Mouse (Mus musculus) heart, embryonic 15.5 days (tissue): Measurements from ENCODE around the gene Eepd1. TPM values are rescaled to one million over a fixed set of nuclear protein-coding genes. Genes with fewer than 3 reads are reported as not detected.

Experiments used
- ATAC-seq: fragments of 200-750 bp; cut with Nextera tagmentation; replicated peaks from 2 replicates; pipeline ENCODE4 v1.8.0; 2017; ENCODE audit warnings: low read depth, moderate TSS enrichment; ENCODE audit not compliant: insufficient number of reproducible peaks, insufficient read depth, low FRiP score
- H3K27ac ChIP-seq: fragments of 300-500 bp; sonication (generic); 2 replicates; pipeline ENCODE4 v1.5.1; 2015; ENCODE audit warnings: mild to moderate bottlenecking, inconsistent platforms
- H3K27me3 ChIP-seq: fragments of 300-500 bp; sonication (generic); 2 replicates; pipeline ENCODE4 v1.6.1; 2015; ENCODE audit warnings: inconsistent platforms
- H3K36me3 ChIP-seq: fragments of 300-500 bp; sonication (generic); 2 replicates; pipeline ENCODE4 v1.6.1; 2015; ENCODE audit warnings: mild to moderate bottlenecking, inconsistent platforms
- H3K4me1 ChIP-seq: fragments of 300-500 bp; sonication (generic); replicated peaks from 2 replicates; pipeline ENCODE4 v1.6.1; 2015; ENCODE audit warnings: inconsistent platforms
- H3K4me2 ChIP-seq: fragments of 300-500 bp; sonication (generic); 2 replicates; pipeline ENCODE4 v1.6.1; 2015; ENCODE audit warnings: inconsistent platforms, mild to moderate bottlenecking, moderate library complexity
- H3K4me3 ChIP-seq: fragments of 300-500 bp; sonication (generic); 2 replicates; pipeline ENCODE4 v1.5.1; 2015; ENCODE audit warnings: mild to moderate bottlenecking, inconsistent platforms
- H3K9ac ChIP-seq: fragments of 300-500 bp; sonication (generic); 2 replicates; pipeline ENCODE4 v1.6.1; 2015; ENCODE audit warnings: mild to moderate bottlenecking, inconsistent platforms
- H3K9me3 ChIP-seq: fragments of 300-500 bp; sonication (generic); replicated peaks from 2 replicates; pipeline ENCODE4 v1.6.1; 2016; ENCODE audit warnings: inconsistent platforms
- whole genome bisulfite sequencing: fragments of 180-500 bp; shearing (Covaris S2); methylation state at CpG from one replicate; pipeline ENCODE4 v1.1.7; 2015; ENCODE audit warnings: mixed read lengths; 5-methylcytosine and 5-hydroxymethylcytosine counted together
- polyA plus RNA-seq: library from polyadenylated mRNA; unstranded; fragments of >200 nt; fragmentation: Nextera tagmentation; extraction: Ambion mirVana; gene quantifications from 2 replicates; pipeline ENCODE4 v1.2.1, GENCODE M21; 2015

Eepd1 gene
- polyA plus RNA-seq, 1 experiment from 2014 or later = 21.5 TPM

GRCm38 (mm10) chr9:25558834-25559233 is 77.5 kb downstream of the Eepd1 start:
- Histone ChIP-seq H3K9ac (no peak overlapping the region), H3K36me3 (no peaks in the 10 kb centered on the region), H3K27me3 (no peaks in the 10 kb centered on the region), H3K9me3 (0 out of 2 replicates have a peak, but pooled peaks cover 4% of the 10 kb centered on the region), H3K4me2 (no peak overlapping the region), H3K4me1 (peaks cover 24% of the 10 kb centered on the region), H3K4me3 (no peak overlapping the region), H3K27ac (no peak overlapping the region)
- 54% methylated on average over 3 of the region's 3 CpGs for WGBS
- no peak for ATAC-seq

DNA sequence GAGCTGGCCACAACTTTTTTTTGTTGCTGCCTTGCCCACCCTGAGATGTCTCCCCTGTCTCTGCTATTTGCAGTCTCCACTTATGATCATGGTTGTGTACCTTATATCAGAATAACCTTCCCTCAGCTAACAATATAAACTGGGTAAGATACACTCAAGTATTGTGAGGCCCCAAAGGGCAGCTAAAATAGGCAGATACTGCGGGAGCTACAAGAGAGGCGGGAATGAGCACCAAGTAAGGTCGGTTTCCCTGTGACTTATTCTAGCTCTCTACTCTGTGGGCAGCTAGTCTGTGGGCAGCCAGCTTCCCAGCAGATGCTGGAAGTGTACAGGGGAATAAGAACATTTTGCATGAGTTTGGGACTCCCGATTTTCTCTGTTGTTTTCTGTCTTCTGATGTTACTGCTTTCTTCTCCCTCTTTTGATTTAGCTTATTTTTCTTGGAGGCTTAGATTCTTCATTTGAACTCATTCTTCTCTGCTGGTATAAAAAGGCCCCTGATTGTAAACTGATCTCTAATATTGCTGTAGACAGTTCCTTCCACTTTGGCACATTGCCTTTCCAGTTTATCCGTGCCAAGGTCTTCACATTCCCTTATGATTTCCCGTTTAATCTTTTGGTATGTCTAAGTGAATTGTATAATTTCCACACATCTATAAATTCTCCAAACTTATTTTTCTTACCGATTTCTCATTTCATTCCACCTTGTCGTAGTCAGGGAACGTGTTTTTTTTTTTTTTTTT is 78.8 kb downstream of the Eepd1 start:
- no peaks in the 10 kb centered on the region for H3K27me3 ChIP-seq
- ATAC-seq = peak; percentile 53; the same call in 1 of the 2 replicates
- no peaks in the 10 kb centered on the region for H3K36me3 ChIP-seq
- H3K9ac ChIP-seq = no peak overlapping the region
- H3K4me1 ChIP-seq = peaks cover 20% of the 10 kb centered on the region
- no peak overlapping the region for H3K4me2 ChIP-seq
- 0 out of 2 replicates have a peak, but pooled peaks cover 4% of the 10 kb centered on the region for H3K9me3 ChIP-seq
- peak overlapping the region; percentile 69 for H3K27ac ChIP-seq
- no peak overlapping the region for H3K4me3 ChIP-seq
- WGBS = 45% methylated on average over 9 of the region's 9 CpGs

- WGBS = 93% methylated on average over 1 of the region's 1 CpGs
- Histone ChIP-seq H3K9ac (no peak overlapping the region), H3K9me3 (0 out of 2 replicates have a peak, but pooled peaks cover 4% of the 10 kb centered on the region), H3K4me1 (peaks cover 24% of the 10 kb centered on the region), H3K4me3 (no peak overlapping the region), H3K36me3 (no peaks in the 10 kb centered on the region), H3K27ac (no peak overlapping the region), H3K4me2 (no peak overlapping the region), H3K27me3 (no peaks in the 10 kb centered on the region)
- no peak for ATAC-seq
These were observed 79.8 kb downstream of the Eepd1 start for GRCm38 (mm10) chr9:25561143-25561542.

DNA sequence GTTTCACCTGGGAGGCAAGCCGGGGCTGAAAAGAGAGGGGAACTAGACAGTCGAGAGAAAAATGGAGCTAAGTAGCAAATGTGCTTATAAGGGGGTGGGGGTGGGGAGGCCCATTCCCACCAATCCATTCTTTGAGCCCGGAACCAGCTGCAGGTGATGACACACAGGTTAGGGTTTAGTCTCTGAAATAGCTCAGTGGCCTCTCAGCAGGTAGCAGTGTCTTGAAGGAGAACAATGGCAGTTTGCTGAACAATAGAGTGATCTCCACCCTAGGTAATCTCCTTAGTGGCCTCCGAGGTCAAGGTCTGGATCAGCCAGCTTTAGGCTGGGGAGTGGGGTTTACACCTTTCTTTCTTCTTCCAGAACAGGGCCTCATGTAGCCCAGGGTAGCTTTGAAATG is 82.5 kb downstream of the Eepd1 start:
- H3K4me1 ChIP-seq = peaks cover 38% of the 10 kb centered on the region
- 87% methylated on average over 4 of the region's 4 CpGs for WGBS

GRCm38 (mm10) chr9:25567071-25567470 is 85.7 kb downstream of the Eepd1 start:
- H3K9ac ChIP-seq = no peak overlapping the region
- no peak for ATAC-seq
- no peaks in the 10 kb centered on the region for H3K36me3 ChIP-seq
- 33% methylated on average over 5 of the region's 5 CpGs for WGBS
- no peak overlapping the region for H3K4me3 ChIP-seq
- no peak overlapping the region for H3K4me2 ChIP-seq
- H3K27ac ChIP-seq = no peak overlapping the region
- H3K9me3 ChIP-seq = 0 out of 2 replicates have a peak, but pooled peaks cover 4% of the 10 kb centered on the region
- H3K27me3 ChIP-seq = no peaks in the 10 kb centered on the region
- H3K4me1 ChIP-seq = peaks cover 44% of the 10 kb centered on the region

More for the DNA sequence above, 82.5 kb downstream of the Eepd1 start:
- 0 out of 2 replicates have a peak, but pooled peaks cover 4% of the 10 kb centered on the region for H3K9me3 ChIP-seq
- H3K36me3 ChIP-seq = no peaks in the 10 kb centered on the region
- no peak overlapping the region for H3K4me3 ChIP-seq
- H3K27me3 ChIP-seq = no peaks in the 10 kb centered on the region
- H3K4me2 ChIP-seq = no peak overlapping the region
- ATAC-seq = no peak
- H3K9ac ChIP-seq = no peak overlapping the region
- H3K27ac ChIP-seq = no peak overlapping the region

GRCm38 (mm10) chr9:25568783-25569182 is 87.4 kb downstream of the Eepd1 start:
- Histone ChIP-seq H3K9me3 (no peaks in the 10 kb centered on the region), H3K4me3 (no peak overlapping the region), H3K36me3 (no peaks in the 10 kb centered on the region), H3K27ac (no peak overlapping the region), H3K4me2 (no peak overlapping the region), H3K27me3 (no peaks in the 10 kb centered on the region), H3K9ac (no peak overlapping the region), H3K4me1 (peaks cover 46% of the 10 kb centered on the region)
- WGBS = 68% methylated on average over 3 of the region's 3 CpGs
- ATAC-seq = no peak; the same call in 1 of the 2 replicates

DNA sequence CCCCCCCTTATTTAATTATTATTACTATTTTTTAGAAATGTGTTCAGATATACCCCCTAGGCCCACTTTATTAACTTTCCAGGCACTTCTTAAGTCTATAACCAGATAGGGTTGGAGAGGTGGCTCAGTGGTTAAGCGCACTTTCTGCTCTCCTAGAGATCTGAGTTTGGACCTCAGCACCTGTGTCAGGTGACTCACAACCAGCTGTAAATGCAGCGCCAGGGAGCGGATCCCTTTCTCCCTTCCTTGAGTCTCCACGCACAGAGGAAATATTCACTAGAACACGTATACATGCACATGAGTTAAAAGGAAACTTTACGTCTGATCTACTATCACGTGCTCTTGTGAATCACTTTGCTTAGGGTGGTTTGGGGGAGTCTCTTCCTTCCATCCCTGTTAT is 88.7 kb downstream of the Eepd1 start:
- peaks cover 49% of the 10 kb centered on the region for H3K4me1 ChIP-seq
- no peaks in the 10 kb centered on the region for H3K9me3 ChIP-seq
- H3K4me3 ChIP-seq = no peak overlapping the region
- H3K9ac ChIP-seq = no peak overlapping the region
- peak overlapping the region; percentile 47; the same call in 1 of the 2 replicates for H3K27ac ChIP-seq
- no peaks in the 10 kb centered on the region for H3K36me3 ChIP-seq
- H3K4me2 ChIP-seq = no peak overlapping the region
- no peaks in the 10 kb centered on the region for H3K27me3 ChIP-seq
- WGBS = 86% methylated on average over 7 of the region's 7 CpGs
- no peak for ATAC-seq

- WGBS = 65% methylated on average over 9 of the region's 9 CpGs
- Histone ChIP-seq H3K27me3 (no peaks in the 10 kb centered on the region), H3K4me1 (peaks cover 45% of the 10 kb centered on the region), H3K4me2 (no peak overlapping the region), H3K9me3 (no peaks in the 10 kb centered on the region), H3K9ac (no peak overlapping the region), H3K27ac (peak overlapping the region; percentile 47), H3K36me3 (no peaks in the 10 kb centered on the region), H3K4me3 (no peak overlapping the region)
- no peak; the same call in 1 of the 2 replicates for ATAC-seq
These were observed 89.1 kb downstream of the Eepd1 start for GRCm38 (mm10) chr9:25570436-25570835.

DNA sequence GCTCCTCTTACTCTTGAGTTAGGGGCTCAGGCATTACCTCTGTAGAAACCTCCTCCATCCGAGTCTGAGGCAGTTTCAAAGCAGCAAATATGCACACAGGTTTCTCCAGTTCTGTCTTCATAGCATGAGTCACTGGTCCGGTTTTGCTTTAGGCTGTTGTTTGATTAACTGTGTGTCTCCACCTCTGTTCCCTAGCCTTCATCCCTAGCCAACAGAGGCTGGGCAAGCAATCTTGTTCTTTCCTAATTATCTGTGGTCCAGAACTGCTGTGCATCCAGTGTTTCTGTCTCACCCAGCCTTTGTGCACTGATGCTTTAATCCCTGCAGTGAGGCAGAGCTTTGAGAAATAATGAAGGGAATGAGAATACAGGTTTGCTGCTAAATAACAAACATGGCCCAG is 90.0 kb downstream of the Eepd1 start:
- no peak overlapping the region for H3K9ac ChIP-seq
- H3K4me2 ChIP-seq = no peak overlapping the region
- no peaks in the 10 kb centered on the region for H3K36me3 ChIP-seq
- no peak for ATAC-seq
- peak overlapping the region; percentile 47 for H3K27ac ChIP-seq
- peaks cover 42% of the 10 kb centered on the region for H3K4me1 ChIP-seq
- no peaks in the 10 kb centered on the region for H3K9me3 ChIP-seq
- no peak overlapping the region for H3K4me3 ChIP-seq
- no peaks in the 10 kb centered on the region for H3K27me3 ChIP-seq
- 47% methylated on average over 2 of the region's 2 CpGs for WGBS

- no peak overlapping the region for H3K4me3 ChIP-seq
These were observed 92.4 kb downstream of the Eepd1 start for GRCm38 (mm10) chr9:25573753-25574152.

GRCm38 (mm10) chr9:25574186-25574585 is 92.8 kb downstream of the Eepd1 start:
- Histone ChIP-seq H3K36me3 (no peaks in the 10 kb centered on the region), H3K9me3 (no peaks in the 10 kb centered on the region), H3K4me2 (no peak overlapping the region), H3K4me1 (peaks cover 36% of the 10 kb centered on the region), H3K4me3 (no peak overlapping the region), H3K27ac (peak overlapping the region; percentile 10; the same call in 1 of the 2 replicates), H3K9ac (no peak overlapping the region), H3K27me3 (no peaks in the 10 kb centered on the region)
- WGBS = 74% methylated on average over 4 of the region's 4 CpGs
- ATAC-seq = no peak

More at GRCm38 (mm10) chr9:25573753-25574152, 92.4 kb downstream of the Eepd1 start:
- H3K36me3 ChIP-seq = no peaks in the 10 kb centered on the region
- H3K9me3 ChIP-seq = no peaks in the 10 kb centered on the region
- H3K27me3 ChIP-seq = no peaks in the 10 kb centered on the region
- WGBS = 37% methylated on average over 7 of the region's 7 CpGs
- no peak overlapping the region for H3K4me2 ChIP-seq
- ATAC-seq = no peak
- peak overlapping the region; percentile 10; the same call in 1 of the 2 replicates for H3K27ac ChIP-seq
- peaks cover 33% of the 10 kb centered on the region for H3K4me1 ChIP-seq
- H3K9ac ChIP-seq = no peak overlapping the region
